Mouse (Mus musculus) spleen, postnatal 4 days (tissue): ENCODE results near the gene C530025M09Rik.

Experiments used
- DNase-seq, 2 experiments: peaks; one replicate each; pipeline ENCODE4 v3.0.0; 2022; ENCODE audit warnings: low spot score in 2 of 2

The C530025M09Rik gene

DNA sequence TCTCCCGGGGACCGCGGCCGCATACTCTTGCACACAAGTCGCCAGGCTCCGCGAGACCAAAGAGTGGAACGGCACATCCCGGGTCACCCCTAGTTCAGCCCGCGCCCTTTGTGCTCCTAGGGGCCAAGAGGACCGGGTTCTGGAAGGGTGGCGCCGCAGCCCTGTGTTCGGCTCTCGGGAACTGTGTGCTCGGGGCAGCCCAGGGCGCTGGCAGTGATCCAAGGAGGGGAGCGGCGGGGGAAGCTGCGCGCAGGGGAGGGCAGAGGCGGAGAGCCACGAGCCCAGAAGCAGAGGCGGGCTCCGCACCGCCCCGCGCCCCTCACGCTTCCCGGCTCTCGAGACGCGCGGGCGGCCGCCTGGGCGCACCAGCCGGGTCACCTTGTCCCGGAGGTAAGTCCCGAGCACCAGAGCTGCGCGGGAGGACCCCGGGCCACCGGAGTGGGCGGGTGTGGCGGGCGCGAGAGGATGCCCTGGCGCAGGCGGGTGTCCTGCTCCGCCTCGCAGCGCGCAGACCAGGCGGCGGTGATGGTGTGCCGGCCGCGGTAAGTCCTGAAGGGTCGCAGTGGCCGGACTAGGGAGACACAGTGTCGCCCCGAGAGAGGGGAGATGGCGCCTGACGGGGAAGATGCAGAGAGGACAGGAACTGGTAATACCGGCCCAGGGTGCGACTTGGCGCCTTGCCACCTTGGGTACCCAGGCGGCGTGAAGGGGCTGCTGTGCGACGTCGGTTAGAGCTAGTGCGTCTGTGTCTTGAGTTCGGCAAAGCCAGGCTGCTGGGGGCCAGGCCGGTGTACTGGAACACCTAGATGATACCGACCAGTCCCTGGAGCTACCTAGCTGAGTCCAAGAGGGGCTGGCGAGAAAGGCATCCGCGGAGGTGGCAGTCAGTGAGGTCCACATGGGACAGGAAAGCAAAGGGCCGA lies at the start of gene C530025M09Rik:
C530025M09Rik (minus strand) TSS at position 678 of the 923 bp plus-strand sequence.
- DNase-seq, result peak in 1 of 2 experiments; percentile 61

- no peak for DNase-seq
Observed at GRCm38 (mm10) chr2:149877954-149878353, 46.9 kb upstream of the C530025M09Rik start.

DNA sequence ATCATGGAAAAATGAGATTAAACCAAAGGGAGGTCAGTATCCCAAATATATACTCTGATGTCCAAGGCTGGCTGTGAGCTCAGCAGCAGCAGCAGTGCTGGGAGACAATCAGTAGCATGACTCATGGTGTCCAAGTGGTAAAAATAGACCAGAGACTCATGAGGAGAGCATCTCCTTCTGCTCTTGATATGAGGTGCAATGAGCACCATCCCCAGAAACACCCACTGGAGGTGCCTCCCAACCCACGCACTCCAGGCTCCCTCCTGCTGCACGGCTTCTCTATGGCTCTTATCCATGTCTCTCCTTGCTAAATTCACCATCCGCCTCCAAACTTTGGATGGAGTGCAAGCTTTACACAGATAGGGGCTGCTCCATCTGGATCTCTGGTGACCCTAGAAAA lies 42.3 kb upstream of the C530025M09Rik start:
- DNase-seq, result no peak

DNA sequence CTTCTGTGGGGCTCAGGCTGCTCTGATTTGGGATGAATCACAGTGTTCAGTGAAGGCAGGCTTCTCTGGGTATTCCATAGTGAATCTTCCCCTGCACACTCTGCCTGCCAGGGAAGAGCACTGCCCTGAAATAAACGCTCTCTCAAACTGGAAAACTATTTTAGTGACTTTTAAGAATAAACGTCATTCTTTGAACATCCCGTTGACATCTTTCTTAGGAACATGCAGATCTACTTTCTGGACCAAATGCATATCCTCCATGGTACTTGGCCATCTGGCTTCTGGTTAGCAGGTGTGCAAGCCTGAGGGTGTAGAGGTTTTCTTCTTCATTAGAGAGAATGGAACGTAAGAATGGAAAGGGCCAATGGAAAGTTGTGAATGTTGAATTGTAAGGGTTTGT lies 41.5 kb upstream of the C530025M09Rik start:
- no peak for DNase-seq

DNA sequence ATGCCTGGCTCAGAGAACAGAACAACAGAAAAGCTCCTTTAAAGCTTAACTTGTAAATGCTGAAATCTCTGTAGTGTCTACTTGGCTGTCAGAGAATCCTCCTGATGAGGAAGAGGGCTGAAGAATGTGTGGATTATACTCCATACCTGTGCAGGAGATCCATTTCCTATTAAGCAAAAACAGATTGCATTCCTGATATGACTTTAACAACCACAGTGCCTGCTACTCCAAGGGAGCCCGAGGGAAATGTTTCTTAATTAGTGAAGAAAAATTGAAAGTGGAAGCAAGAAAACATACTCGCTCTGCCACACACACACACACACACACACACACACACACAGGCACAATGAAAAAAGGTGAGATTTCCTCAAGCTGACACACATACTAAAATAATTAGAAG lies 39.5 kb upstream of the C530025M09Rik start:
- no peak for DNase-seq

DNA sequence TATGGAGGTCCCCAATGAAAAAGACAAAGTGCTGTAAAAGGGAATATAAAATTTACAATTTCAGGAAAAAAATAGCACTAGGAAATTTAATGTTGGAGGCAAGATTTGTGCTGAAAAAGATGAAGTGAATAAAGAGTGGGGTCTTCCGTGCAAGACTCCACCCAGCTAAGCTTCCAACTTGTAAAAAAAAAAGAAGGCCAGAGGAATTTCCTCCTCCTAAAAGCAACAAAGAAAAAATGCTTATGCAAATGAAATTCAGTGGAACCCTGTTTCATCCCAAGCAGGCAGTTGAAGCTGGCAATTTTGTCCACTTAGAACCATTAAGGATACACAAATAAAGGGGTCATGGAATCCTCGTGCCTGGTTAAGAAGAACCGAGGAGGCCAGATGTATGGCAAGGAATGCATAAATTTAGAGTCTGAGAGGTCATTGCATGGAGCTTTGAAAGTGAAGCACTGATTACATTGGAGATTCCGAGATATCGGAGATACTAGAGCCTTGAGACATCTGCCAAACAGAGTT lies 35.0 kb upstream of the C530025M09Rik start:
- DNase-seq, result no peak

DNA sequence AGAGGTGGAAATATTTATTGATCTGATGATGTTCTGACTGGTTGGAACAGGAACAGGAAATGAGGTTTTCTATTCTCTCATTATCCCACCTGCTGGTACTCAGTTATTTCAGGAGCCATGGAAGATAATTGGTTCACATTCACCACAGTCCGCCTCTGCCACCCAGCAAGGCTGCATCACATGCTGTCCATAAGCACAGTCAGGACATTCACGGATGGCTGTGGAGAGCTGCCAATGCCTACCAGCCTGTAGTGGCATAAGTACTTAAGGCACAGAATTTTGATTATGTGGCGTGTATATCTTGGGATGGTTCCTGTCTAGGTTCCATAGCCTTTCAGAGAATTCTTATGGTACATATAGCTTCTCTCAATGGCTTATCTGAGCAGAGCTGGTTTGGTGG lies 30.0 kb upstream of the C530025M09Rik start:
- peak in 1 of 2 experiments; percentile 30 for DNase-seq

DNA sequence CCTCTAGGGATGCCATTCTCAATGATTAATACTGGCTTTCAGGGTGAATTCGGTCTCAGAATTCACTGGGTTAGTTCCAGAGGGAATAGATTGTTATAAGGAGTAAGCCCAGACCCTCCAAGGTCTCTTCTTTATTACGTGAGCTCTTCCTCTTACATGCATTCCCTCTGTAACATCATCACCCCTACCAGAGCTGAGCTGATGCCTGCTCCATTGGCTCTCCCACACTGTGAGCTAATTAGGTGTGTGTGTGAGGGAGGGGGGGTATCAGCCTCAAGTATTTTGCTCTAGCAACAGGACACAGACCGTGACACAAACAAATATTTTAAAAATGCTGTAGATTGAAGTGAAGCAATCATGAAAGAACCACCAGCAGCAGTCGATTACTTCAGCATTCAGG lies 17.8 kb upstream of the C530025M09Rik start:
- DNase-seq, result no peak

DNA sequence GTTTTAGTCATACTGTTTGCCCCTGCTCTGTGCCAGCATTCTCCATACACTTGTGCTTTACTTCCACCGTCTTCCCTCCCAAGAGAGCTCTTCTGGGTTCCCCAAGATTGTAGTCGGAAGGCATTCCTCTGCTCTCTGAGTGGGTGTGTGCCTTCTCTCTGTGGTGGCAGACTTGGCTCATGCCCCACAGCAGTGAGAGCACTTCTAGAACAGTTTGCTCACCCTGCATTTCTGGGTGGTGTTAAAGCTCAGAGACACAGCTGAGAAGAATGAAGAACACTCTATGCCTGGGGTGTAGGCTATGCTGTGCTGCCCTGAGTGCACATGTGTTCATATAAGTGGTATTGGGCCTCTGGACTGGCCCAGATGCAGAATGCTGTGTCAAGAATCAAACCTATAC lies 13.6 kb upstream of the C530025M09Rik start:
- no peak for DNase-seq

DNA sequence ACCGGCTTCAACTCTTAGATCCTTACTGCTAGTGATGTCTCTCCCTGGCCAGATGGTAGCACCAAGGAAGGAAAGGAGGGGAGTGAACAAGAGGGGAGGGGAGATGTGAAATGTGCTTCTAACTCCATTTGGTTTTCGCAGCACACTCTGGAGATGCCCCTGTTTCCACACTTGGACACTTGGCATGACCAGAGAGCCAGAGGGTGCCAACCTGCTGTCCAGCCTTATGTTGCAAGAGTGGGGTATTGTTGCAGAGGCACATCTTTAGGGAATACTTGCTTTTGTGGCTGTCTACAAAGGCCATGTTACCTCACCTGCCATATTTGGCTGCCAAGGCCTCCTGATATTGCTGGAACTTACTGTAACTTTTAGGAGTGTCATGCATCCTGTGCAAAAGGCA lies 8.7 kb upstream of the C530025M09Rik start:
- DNase-seq, result no peak

GRCm38 (mm10) chr2:149836471-149837135 lies 5.6 kb upstream of the C530025M09Rik start:
- no peak for DNase-seq

- no peak for DNase-seq
Observed at GRCm38 (mm10) chr2:149835091-149835490, 4.1 kb upstream of the C530025M09Rik start.

DNA sequence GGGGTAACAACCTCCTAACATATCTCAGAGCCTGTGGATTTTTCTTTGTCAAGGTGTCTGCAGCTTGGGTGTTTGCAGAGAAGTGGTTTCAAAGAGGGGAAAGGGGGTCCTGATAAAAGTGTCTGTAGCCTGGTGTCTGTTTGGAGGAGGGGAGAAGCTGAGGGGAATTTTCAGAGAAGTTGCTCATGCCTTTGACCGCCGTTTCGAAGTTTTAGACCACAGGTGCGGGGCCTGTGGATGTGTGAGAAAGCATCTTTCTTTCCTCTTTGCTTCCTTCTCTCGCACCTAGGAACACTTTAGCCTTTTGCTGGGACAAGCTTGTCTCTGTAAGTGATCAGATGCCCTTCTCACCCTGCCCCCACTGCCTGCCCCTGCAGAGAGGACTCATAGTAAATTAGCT lies 1.3 kb upstream of the C530025M09Rik start:
- no peak for DNase-seq

GRCm38 (mm10) chr2:149831459-149832245 lies 639 bp upstream of the C530025M09Rik start:
- DNase-seq, result no peak

DNA sequence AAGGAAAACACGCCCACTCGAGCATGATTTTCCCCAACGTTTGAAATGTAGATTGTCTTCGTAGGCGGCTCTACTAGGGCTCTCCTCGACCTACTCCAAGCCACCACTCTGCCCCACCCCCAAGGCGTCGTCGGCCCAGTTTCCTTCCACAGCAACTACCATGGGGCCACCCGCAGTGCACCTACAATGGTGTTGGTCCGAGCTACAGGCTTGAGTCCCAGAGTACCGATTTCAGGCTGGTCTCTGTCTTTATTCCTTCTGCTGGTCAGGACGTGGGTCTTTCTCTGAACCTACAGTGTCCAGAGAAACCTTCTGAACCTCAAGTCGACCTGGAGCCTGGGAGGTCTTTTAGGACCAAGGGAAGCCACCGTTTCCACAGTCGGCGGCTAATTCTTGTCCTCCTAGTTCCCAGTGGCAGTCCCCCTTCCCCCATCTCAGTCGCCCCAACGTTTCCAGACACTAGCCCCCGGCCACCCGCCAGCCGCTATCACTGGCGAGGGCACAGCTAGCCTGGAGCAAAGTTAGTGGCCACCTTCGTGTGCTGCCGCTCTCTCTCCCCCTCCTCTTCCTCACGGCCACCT lies 968 bp downstream of the C530025M09Rik start:
- no peak for DNase-seq

GRCm38 (mm10) chr2:149828911-149829310 lies 2.1 kb downstream of the C530025M09Rik start, which contains the start of gene Syndig1:
Gene Syndig1 (plus strand): TSS chr2:149829211.
- DNase-seq, result no peak

GRCm38 (mm10) chr2:149820201-149820600 lies 10.8 kb downstream of the C530025M09Rik start:
- no peak for DNase-seq

DNA sequence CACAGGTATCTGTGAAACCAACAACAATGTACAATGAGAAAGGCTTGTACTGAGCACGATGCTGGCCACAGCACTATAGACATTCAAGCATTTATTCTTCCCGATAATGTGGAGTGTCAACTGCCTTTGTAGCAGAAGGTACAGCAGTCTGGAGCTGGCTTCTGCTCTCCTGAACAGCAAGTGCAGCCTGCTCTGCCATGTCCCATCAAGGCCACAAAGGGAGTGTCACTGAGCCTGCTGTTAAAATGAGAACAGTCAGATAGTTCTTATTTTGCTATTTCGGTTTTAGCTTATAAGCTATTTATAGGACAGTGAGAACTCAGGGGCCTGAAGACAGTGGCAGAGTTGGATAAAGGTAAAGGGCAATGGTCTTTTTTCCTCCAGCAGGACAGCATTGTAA lies 11.3 kb downstream of the C530025M09Rik start:
- DNase-seq, result no peak

GRCm38 (mm10) chr2:149818395-149818794 lies 12.6 kb downstream of the C530025M09Rik start:
- no peak for DNase-seq

DNA sequence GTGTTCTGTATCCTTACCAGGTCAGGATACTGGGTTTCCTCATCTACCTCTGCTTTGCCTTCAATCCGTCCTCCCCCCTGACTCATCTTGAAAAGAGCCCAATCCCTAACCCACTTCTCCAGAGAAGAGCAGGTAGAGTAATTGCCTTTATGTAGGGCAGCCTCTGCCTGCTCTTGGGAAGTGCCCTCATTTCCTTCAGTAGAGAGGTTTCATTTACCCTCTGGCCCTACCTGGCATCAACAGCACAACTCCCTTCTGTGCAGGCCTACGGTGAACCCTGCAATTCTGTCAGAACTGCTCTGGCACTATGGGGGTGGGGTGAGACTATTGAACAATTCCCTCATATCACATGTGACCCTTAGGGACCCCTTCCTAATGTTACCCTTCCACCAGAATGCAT lies 18.1 kb downstream of the C530025M09Rik start:
- DNase-seq, result no peak

DNA sequence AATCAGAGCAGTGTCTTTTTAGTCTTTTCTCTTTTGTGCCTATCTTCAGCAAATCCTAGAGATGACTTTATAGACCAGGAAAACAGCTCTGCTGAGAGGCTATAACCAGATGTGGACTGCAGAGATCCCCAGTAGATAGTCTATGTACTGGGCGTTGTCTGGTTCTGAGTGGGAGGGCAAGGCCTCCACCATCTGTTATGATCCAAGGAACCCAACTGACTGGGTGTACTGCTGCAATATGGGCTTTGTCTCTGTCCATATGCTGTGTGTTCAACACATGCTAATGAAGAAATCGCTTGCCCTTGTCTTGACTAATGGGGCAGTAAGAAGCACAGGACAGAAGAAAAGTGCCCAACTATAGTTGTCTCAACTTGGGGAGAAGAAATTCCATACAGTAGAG lies 25.8 kb downstream of the C530025M09Rik start:
- no peak for DNase-seq
